Mouse (Mus musculus): ENCODE measurements around the gene Pifo.

GRCm38 (mm10) chr3:106014546-106014945 is at the start of gene Pifo:
- TF ChIP-seq ZMIZ1 (IDR thresholded peaks at IDR 0.05; ENCODE audit: low read depth, low read length) (no peak), HCFC1 (IDR thresholded peaks at IDR 0.05; ENCODE audit: low read depth, low read length) (no peak), POLR2A (IDR thresholded peaks at IDR 0.05; ENCODE audit: low read depth, low read length) (no peak), CTCF (conservative IDR thresholded peaks at IDR 0.05 in 1 of 2, IDR thresholded peaks at IDR 0.05 in 1 of 2; ENCODE audit: low read depth in 2 of 2, low read length in 2 of 2) (no peak), BHLHE40 (IDR thresholded peaks at IDR 0.05; ENCODE audit: low read depth, low read length) (no peak), EP300 (IDR thresholded peaks at IDR 0.05; ENCODE audit: low read length) (no peak), MYC (IDR thresholded peaks at IDR 0.05; ENCODE audit: low read depth, low read length) (no peak), NRF1 (IDR thresholded peaks at IDR 0.05; ENCODE audit: low read depth, low read length) (no peak), CHD2 (IDR thresholded peaks at IDR 0.05; ENCODE audit: low read length) (no peak), MAFK (IDR thresholded peaks at IDR 0.05; ENCODE audit: insufficient replicate concordance, low read length) (no peak), KAT2A (IDR thresholded peaks at IDR 0.05; ENCODE audit: insufficient replicate concordance, low read length) (no peak)
